Mouse (Mus musculus): ENCODE results near the gene Enah.

- TF ChIP-seq CTCF (IDR thresholded peaks at IDR 0.05; ENCODE audit: low read depth): no peak
- TF ChIP-seq EP300 (IDR thresholded peaks at IDR 0.05; ENCODE audit: low read depth): no peak
Observed at GRCm38 (mm10) chr1:181974897-181975296, 44.9 kb downstream of the Enah start.

All from heart, postnatal 0 days (tissue).